In genomic region chr4:133991087-133991660, GRCm38 (mm10) we compare ENCODE assay signal across 20 mouse cellular contexts. TPM values are rescaled to one million over a fixed set of nuclear protein-coding genes. Genes with fewer than 3 reads are reported as not detected.
DNase-seq lines count a peak whose midpoint lies in the region; ATAC-seq and TF ChIP-seq lines count a peak whose summit lies in the region.
"Had no signal": no experiment of that assay in that cellular context is flagged by ENCODE, and none has a peak within 500 bp of the region (broad histone marks: within the 10 kb centered on the region; RNA-seq: fewer than 3 reads in every experiment).

No protein-coding gene starts in this region.

- WGBS in kidney, embryonic 16.5 days: 82% methylated on average over 13 of the region's 13 CpGs

- H3K36me3 ChIP-seq in kidney, embryonic 16.5 days (ENCODE audit: insufficient read depth, low read length): peaks cover 37% of the 10 kb centered on the region
- peaks cover 68 to 83% of the 10 kb centered on the region in 2 experiments for H3K36me3 ChIP-seq in CH12.LX (replicated peaks in 1 of 2; ENCODE audit: control insufficient read depth in 1 of 2, insufficient read depth in 1 of 2, low read length in 1 of 2)

- TF ChIP-seq CTCF in CH12.LX (conservative IDR thresholded peaks at IDR 0.05 in 1 of 2, IDR thresholded peaks at IDR 0.05 in 1 of 2; ENCODE audit: low read depth in 2 of 2, low read length in 2 of 2): no peak

- in situ Hi-C loops in CH12.LX (cut with MboI; ENCODE audit: low pct_ligation_motif_present, low pct_unique_long_range_greater_than_20kb, low sequenced_read_pairs): no loop called here

- no peak overlapping the region for H3K9ac ChIP-seq in kidney, embryonic 16.5 days (replicated peaks; ENCODE audit: low read length)
- no peak overlapping the region for H3K9ac ChIP-seq in CH12.LX (ENCODE audit: insufficient read depth, low read depth)
- H3K9ac ChIP-seq: embryonic facial prominence, embryonic 13.5 days; forebrain, embryonic 13.5 days; forebrain, postnatal 0 days; heart, embryonic 12.5 days; hindbrain, embryonic 14.5 days had no signal

- H3K27ac ChIP-seq in kidney, embryonic 16.5 days (ENCODE audit: low read length): no peak overlapping the region
- H3K27ac ChIP-seq in CH12.LX (ENCODE audit: insufficient read depth, low read depth): no peak overlapping the region; the same call in 1 of the 2 replicates
- H3K27ac ChIP-seq: embryonic facial prominence, embryonic 13.5 days; forebrain, embryonic 13.5 days; hindbrain, embryonic 10.5 days; hindbrain, embryonic 14.5 days had no signal

- no peaks in the 10 kb centered on the region for H3K27me3 ChIP-seq in kidney, embryonic 16.5 days (ENCODE audit: insufficient read depth, low read length)
- H3K27me3 ChIP-seq in CH12.LX (replicated peaks): no peaks in the 10 kb centered on the region
- H3K27me3 ChIP-seq: embryonic facial prominence, embryonic 13.5 days; forebrain, embryonic 13.5 days; heart, embryonic 12.5 days had no signal

- no peaks in the 10 kb centered on the region for H3K9me3 ChIP-seq in kidney, embryonic 16.5 days (ENCODE audit: low read length)
- H3K9me3 ChIP-seq in CH12.LX (replicated peaks; ENCODE audit: low read length): no peaks in the 10 kb centered on the region
- H3K9me3 ChIP-seq: embryonic facial prominence, embryonic 13.5 days; forebrain, embryonic 13.5 days; heart, embryonic 12.5 days; hindbrain, embryonic 10.5 days had no signal

- TF ChIP-seq RAD21 in CH12.LX (IDR thresholded peaks at IDR 0.05; ENCODE audit: low read depth, low read length): no peak

- peak; percentile 40 for DNase-seq in kidney, adult 18-20 months
- DNase-seq in CH12.LX (ENCODE audit: extremely low read depth): peak; percentile 57
- peak; percentile 78 for DNase-seq in kidney, adult 9 months
- DNase-seq in kidney, postnatal 36 days: peak; percentile 46 to 73
- no peak for DNase-seq in adrenal gland, adult 18-20 months (ENCODE audit: low spot score in 2 of 2)
- DNase-seq: adrenal gland, postnatal 14 days; cerebellum, adult 11-12 months; cerebellum, adult 9-11 months; cerebellum, postnatal 36 days; forebrain, postnatal 0 days; gastrocnemius, postnatal 25 days had no signal

- H3K79me2 ChIP-seq in CH12.LX (replicated peaks; ENCODE audit: control insufficient read depth, extremely low read depth, insufficient read depth, poor library complexity, severe bottlenecking): no peaks in the 10 kb centered on the region

- ATAC-seq in kidney, embryonic 16.5 days (ENCODE audit: low FRiP score, low TSS enrichment): no peak
- ATAC-seq: forebrain, embryonic 13.5 days; forebrain, postnatal 0 days had no signal

- H3K4me2 ChIP-seq in kidney, embryonic 16.5 days (replicated peaks; ENCODE audit: low read depth, low read length): no peak overlapping the region
- no peak overlapping the region for H3K4me2 ChIP-seq in CH12.LX (ENCODE audit: insufficient read depth, low read depth, poor library complexity, severe bottlenecking)
- H3K4me2 ChIP-seq: embryonic facial prominence, embryonic 13.5 days; forebrain, embryonic 13.5 days; heart, embryonic 12.5 days; hindbrain, embryonic 14.5 days had no signal

- 0 out of 2 replicates have a peak, but pooled peaks cover 5% of the 10 kb centered on the region for H3K4me1 ChIP-seq in kidney, embryonic 16.5 days (ENCODE audit: insufficient read depth, low read length)
- H3K4me1 ChIP-seq in CH12.LX (ENCODE audit: control insufficient read depth in 1 of 2, insufficient read depth in 2 of 2): peaks cover 8 to 18% of the 10 kb centered on the region in 2 experiments
- H3K4me1 ChIP-seq: embryonic facial prominence, embryonic 13.5 days; forebrain, embryonic 13.5 days; heart, embryonic 12.5 days; hindbrain, embryonic 10.5 days had no signal

- no peak for TF ChIP-seq POLR2A in CH12.LX (IDR thresholded peaks at IDR 0.05; ENCODE audit: low read depth, low read length)

- no peak overlapping the region for H3K4me3 ChIP-seq in kidney, embryonic 16.5 days (ENCODE audit: low read length)
- H3K4me3 ChIP-seq in CH12.LX (replicated peaks in 1 of 3; ENCODE audit: low read depth in 2 of 3, low read length in 2 of 3, poor library complexity in 1 of 3): no peak overlapping the region
- H3K4me3 ChIP-seq: embryonic facial prominence, embryonic 13.5 days; forebrain, embryonic 13.5 days; heart, embryonic 12.5 days; hindbrain, embryonic 10.5 days had no signal

- dilution Hi-C loops in CH12.LX (cut with MboI; ENCODE audit: extremely low pct_ligation_motif_present, extremely low pct_unique_long_range_greater_than_20kb, low sequenced_read_pairs): no loop called here

- no peak for TF ChIP-seq EP300 in CH12.LX (IDR thresholded peaks at IDR 0.05; ENCODE audit: low read length)

TF ChIP-seq in CH12.LX, 34 proteins besides CTCF, POLR2A, EP300 and RAD21:
- TF ChIP-seq UBTF (IDR thresholded peaks at IDR 0.05; ENCODE audit: low read depth, low read length): no peak
- 0 out of 2 replicates have a peak, but pooled peaks have one; percentile 51 for TF ChIP-seq BHLHE40 (IDR thresholded peaks at IDR 0.05; ENCODE audit: low read depth, low read length)
- 0 out of 2 replicates have a peak, but pooled peaks have one; percentile 48 for TF ChIP-seq CHD1 (IDR thresholded peaks at IDR 0.05; ENCODE audit: low read depth, low read length)
- TF ChIP-seq MEF2A (IDR thresholded peaks at IDR 0.05; ENCODE audit: borderline replicate concordance, low read depth, low read length): no peak
- TF ChIP-seq E2F4 (IDR thresholded peaks at IDR 0.05; ENCODE audit: insufficient replicate concordance, low read depth, low read length): no peak
- TF ChIP-seq MAZ (IDR thresholded peaks at IDR 0.05; ENCODE audit: low read depth, low read length): 0 out of 2 replicates have a peak, but pooled peaks have one; percentile 39

RNA-seq across cellular contexts. Expression of gene Dhdds, which starts 9.5 kb away (rescaled TPM):
- polyA plus RNA-seq in kidney, embryonic 16.5 days (2015; fragmentation: Nextera tagmentation; extraction: Ambion mirVana): 51.7 and 53.1 TPM in 2 replicates
- 26.0 and 29.4 TPM in 2 replicates for total RNA-seq in CH12.LX (2012; rRNA removed)
- 12.9 TPM in 2 replicates for total RNA-seq in CH12.LX (2014; rRNA removed)
- polyA plus RNA-seq in CH12.LX (2012; ENCODE audit: insufficient read length, low read depth): 33.1 and 34.5 TPM in 2 replicates
- 10 to 100 TPM; 39.1 to 46.2 TPM for total RNA-seq in adrenal gland, adult 18-20 months (2021)

RNA-seq across cellular contexts. Expression of gene Hmgn2, which starts 22.7 kb away (rescaled TPM):
- polyA plus RNA-seq in kidney, embryonic 16.5 days (2015; fragmentation: Nextera tagmentation; extraction: Ambion mirVana): 2,436 and 2,511 TPM in 2 replicates
- total RNA-seq in CH12.LX (2012; rRNA removed) (157 and 196 TPM in 2 replicates), CH12.LX (2014; rRNA removed) (161 and 168 TPM in 2 replicates)
- polyA plus RNA-seq in CH12.LX (2012; ENCODE audit: insufficient read length, low read depth): 195 and 299 TPM in 2 replicates
- total RNA-seq in adrenal gland, adult 18-20 months (2021): 100 to 1,000 TPM in 1 of 2 experiments, 10 to 100 TPM in 1; 79.3 to 181 TPM

RNA-seq across cellular contexts. Expression of gene Lin28a, which starts 27.5 kb away (rescaled TPM):
- polyA plus RNA-seq in kidney, embryonic 16.5 days (2015; fragmentation: Nextera tagmentation; extraction: Ambion mirVana): not detected in 2 replicates
- 0.04 and 0.08 TPM in 2 replicates for total RNA-seq in CH12.LX (2012; rRNA removed)
- total RNA-seq in CH12.LX (2014; rRNA removed): not detected in 2 replicates
- not detected in 2 replicates for polyA plus RNA-seq in CH12.LX (2012; ENCODE audit: insufficient read length, low read depth)
- total RNA-seq in adrenal gland, adult 18-20 months (2021): not detected
- total RNA-seq: adrenal gland, postnatal 14 days; heart, adult 8-10 months; heart, postnatal 25 days had no signal
- polyA plus RNA-seq: embryonic facial prominence, embryonic 13.5 days; forebrain, postnatal 0 days; heart, embryonic 16.5 days had no signal

Comparison
In these comparisons a context has a peak if more than half of its experiments do, and no peak if none do; other contexts are left out.
1. DNase-seq: peak in kidney, adult 18-20 months (single experiment), CH12.LX (single experiment), kidney, adult 9 months (single experiment) and kidney, postnatal 36 days (2 of 2); none in adrenal gland, adult 18-20 months (0 of 2).